Mouse (Mus musculus): Measurements from ENCODE around the gene Gm38431. TPM values are rescaled to one million over a fixed set of nuclear protein-coding genes. Genes with fewer than 3 reads are reported as not detected.

Gene Gm38431
- polyA plus RNA-seq, 1 experiment, result 499 TPM

- TF ChIP-seq GATA1 (IDR thresholded peaks at IDR 0.05; ENCODE audit: low read length), result no peak
These were observed 16.2 kb downstream of the Gm38431 start for GRCm38 (mm10) chr9:21075625-21076024.

DNA sequence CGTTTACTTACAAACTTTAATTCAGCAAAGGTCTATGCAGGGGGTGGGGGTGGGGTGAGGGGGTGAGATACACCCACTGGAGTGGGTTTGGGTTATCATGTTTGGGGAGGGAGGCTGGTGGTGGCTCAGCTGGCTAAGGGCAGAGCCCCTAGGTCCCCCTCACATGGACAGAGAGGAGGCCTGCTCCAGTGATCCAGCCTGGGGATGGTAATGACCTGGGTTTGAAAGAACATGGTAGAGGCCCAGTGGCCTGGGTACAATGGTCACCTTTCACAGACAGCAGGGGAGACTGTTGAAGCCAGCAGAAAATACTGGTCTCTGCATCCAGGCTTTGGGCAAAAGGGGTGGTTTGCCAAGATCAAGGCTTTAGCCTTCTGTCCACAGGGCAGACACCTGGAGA lies 17.6 kb downstream of the Gm38431 start:
- no peak for TF ChIP-seq GATA1 (IDR thresholded peaks at IDR 0.05; ENCODE audit: low read length)

GRCm38 (mm10) chr9:21073044-21073840 lies 18.6 kb downstream of the Gm38431 start, which contains the start of the genes Gm49373 and Fdx1l:
Gene Gm49373, minus strand, starts transcription at chr9:21073096.
Gene Fdx1l, minus strand, starts transcription at chr9:21073614.
- TF ChIP-seq GATA1 (IDR thresholded peaks at IDR 0.05; ENCODE audit: low read length), result no peak

GRCm38 (mm10) chr9:21072641-21073040 lies 19.2 kb downstream of the Gm38431 start:
- TF ChIP-seq GATA1 (IDR thresholded peaks at IDR 0.05; ENCODE audit: low read length), result no peak

DNA sequence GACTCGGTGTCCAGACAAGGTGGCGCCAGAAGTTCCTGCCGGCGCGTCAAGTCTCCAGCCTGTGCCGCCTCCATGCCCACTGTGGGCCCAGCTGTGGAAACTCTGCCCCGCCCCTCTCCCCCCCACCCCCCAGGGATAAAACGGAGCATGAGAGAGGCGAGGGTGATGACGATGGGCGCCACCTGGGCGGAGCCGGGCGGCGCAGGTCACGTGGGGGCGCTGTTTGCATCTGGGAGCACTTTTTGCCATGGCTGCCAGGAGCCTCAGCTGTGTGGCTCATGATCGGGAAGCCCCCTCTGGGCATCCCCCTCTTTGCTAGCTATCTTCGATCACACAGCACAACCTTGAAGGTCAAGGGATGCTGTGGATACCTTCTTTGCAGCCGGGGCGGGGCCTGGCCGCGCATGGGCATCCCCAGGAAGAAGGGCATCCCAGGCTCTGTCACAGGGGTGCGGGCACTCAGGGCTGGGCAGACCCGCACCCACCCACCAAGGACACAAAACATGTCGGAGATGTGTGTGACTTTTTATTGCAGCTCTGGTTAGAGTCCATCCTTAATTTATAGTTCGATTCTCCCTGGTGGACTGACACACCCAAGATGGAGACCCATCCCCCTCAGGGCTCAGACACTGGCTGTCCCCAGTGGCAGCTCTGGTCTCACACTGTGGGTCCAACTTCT lies 24.7 kb downstream of the Gm38431 start, which contains the start of gene Zglp1:
Gene Zglp1, minus strand, starts transcription at position 88 of the 679 bp plus-strand sequence.
- no peak for TF ChIP-seq GATA1 (IDR thresholded peaks at IDR 0.05; ENCODE audit: low read length)

- no peak for TF ChIP-seq GATA1 (IDR thresholded peaks at IDR 0.05; ENCODE audit: low read length)
These were observed 28.9 kb downstream of the Gm38431 start for GRCm38 (mm10) chr9:21062928-21063327.

- TF ChIP-seq GATA1 (IDR thresholded peaks at IDR 0.05; ENCODE audit: low read length), result no peak
These were observed 40.2 kb downstream of the Gm38431 start for GRCm38 (mm10) chr9:21051578-21051977.

DNA sequence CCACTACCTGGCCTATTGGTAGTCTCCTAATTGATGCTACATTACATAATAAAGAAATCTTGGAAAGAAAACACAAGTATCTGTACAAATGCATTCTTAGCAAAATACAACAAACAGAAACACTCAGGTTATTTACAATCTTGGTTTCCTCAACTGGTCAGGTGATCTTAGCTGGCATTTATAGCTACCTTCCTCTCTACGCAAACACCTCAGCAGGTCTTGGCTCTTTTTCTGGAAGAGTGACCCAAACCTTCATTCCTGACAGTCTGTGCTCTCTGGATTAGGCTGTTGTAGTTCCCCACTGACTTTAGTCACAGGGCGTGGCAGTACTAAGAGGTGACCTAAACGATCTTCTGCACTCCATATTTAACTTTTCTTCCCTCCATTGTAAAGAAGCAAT lies 46.6 kb downstream of the Gm38431 start:
- no peak for TF ChIP-seq GATA1 (IDR thresholded peaks at IDR 0.05; ENCODE audit: low read length)

DNA sequence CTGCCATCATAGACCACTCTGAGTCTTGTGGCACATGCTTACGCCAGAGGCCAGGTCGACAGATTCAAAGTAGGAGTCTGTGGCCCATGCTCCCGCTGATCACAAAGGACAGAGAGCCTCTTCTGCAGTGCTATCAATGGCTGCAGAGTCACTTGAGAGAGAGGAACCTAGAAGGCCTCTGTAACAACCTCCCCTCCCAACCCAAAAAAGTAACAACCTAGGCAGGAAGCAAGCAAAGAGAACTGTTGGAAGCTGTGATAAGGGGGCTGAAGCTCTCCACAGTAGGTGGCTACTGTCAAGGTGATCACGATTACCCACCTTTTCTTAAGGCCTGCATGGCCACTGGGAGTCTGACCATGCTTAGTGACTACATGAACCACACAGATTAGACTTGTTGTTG lies 48.2 kb downstream of the Gm38431 start:
- no peak for TF ChIP-seq GATA1 (IDR thresholded peaks at IDR 0.05; ENCODE audit: low read length)

DNA sequence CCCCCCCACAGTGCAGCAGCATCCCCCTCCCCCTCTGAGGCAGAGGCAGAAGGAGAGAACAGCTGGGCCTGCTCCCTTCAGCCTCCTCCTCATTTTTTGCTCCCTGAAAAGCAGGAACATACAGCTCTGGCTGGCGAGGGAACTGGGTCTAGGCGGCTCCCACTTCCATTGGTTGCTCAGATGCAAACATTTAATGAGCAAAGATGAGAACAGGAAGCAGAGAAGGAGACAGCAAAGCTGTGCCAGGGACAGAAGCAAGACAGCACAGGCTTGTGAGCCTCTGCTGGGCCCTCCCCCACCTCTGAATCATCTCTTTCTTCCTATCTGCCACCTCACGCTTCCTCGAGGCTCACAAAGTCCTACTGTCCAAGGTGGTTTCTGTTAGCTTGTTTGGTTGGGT lies 50.5 kb downstream of the Gm38431 start:
- TF ChIP-seq GATA1 (IDR thresholded peaks at IDR 0.05; ENCODE audit: low read length), result no peak

DNA sequence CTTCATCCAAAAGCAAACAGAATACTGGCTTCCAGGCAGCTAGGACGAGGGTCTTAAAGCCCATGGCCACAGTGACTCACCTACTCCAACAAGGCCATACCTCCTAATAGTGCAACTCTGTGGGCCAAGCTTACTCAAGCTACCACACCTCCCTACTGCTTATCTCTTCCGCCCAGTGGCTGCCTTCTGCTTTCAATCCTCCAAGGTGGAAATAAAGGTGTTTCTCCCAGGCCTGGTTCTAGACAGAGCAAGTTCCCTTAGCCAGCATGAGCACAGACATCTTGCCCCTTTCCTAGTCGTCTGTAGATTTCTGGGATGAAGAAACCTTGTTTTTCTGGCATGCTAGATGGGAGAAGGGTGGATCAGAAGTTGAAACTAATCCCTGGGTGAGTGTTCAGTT lies 52.0 kb downstream of the Gm38431 start:
- no peak for TF ChIP-seq GATA1 (IDR thresholded peaks at IDR 0.05; ENCODE audit: low read length)

DNA sequence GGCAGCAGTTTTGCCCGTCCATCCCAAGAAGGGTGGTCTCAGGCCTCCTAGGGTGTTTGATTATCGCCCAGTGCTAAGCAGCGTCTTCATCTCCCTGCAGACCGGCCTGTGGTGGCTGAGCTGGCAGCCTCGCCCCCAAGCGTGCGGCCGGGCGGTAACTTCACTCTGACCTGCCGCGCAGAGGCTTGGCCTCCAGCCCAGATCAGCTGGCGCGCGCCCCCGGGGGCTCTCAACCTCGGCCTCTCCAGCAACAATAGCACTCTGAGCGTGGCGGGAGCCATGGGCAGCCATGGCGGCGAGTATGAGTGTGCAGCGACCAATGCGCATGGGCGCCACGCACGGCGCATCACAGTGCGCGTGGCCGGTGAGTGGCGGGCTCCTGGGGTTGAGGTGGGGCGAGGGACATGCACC lies 54.3 kb downstream of the Gm38431 start:
- TF ChIP-seq GATA1 (IDR thresholded peaks at IDR 0.05; ENCODE audit: low read length), result no peak

DNA sequence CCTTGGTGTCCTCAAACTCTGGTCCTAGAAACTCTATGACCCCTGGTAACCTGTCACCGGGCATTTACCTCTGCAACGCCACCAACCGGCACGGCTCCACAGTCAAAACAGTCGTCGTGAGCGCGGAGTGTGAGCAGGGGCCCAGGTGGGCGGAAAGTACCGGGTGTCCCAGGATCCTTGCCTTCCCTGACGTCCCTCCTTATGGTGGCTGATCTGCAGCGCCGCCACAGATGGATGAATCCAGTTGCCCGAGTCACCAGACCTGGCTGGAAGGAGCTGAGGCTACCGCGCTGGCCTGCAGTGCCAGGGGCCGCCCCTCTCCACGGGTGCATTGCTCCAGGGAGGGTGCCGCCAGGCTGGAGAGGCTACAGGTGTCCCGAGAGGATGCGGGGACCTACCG lies 55.1 kb downstream of the Gm38431 start:
- no peak for TF ChIP-seq GATA1 (IDR thresholded peaks at IDR 0.05; ENCODE audit: low read length)

GRCm38 (mm10) chr9:21036161-21036560 lies 55.6 kb downstream of the Gm38431 start:
- no peak for TF ChIP-seq GATA1 (IDR thresholded peaks at IDR 0.05; ENCODE audit: low read length)

DNA sequence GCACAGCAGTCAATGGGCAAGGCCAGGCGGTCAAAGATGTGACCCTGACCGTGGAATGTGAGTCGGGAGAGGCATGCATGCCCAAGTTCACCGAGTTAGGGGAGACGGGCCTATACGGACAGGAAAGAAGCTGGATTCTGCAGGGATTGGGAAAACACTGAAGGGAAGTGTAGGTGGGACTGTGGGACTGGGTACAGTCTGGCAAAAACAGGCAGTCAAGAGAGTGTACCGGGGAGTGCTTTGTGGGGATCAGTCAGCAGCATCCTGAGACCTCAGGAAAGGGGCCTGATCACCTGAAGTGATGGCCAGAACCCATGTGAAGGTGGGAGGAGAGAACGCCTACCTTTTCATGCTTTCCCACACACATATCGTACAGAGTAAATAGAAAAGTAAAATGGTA lies 56.2 kb downstream of the Gm38431 start:
- no peak for TF ChIP-seq GATA1 (IDR thresholded peaks at IDR 0.05; ENCODE audit: low read length)

DNA sequence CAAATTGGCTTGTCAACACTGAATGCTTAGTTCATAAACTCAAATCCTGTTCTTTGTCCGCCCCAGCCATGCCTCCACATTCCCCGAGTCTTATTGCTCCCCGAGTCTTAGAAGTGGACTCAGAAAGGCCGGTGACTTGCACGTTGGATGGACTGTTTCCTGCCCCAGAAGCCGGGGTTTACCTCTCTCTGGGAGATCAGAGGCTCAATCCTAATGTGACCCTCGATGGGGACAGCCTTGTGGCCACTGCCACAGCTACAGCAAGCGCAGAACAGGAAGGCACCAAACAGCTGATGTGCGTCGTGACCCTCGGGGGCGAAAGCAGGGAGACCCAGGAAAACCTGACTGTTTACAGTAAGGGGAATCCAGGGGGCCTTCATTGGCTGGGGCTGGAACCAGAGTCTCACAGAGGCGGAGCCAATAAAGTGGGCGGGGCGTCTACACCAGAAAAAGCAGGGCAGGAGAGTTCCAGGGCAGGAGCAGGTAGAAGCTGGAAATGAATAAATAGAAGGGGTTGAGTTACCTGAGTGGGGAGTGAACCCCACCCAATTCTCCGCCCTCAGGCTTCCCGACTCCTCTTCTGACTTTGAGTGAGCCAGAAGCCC lies 57.2 kb downstream of the Gm38431 start:
- TF ChIP-seq GATA1 (IDR thresholded peaks at IDR 0.05; ENCODE audit: low read length), result no peak
